In the genomic region with DNA sequence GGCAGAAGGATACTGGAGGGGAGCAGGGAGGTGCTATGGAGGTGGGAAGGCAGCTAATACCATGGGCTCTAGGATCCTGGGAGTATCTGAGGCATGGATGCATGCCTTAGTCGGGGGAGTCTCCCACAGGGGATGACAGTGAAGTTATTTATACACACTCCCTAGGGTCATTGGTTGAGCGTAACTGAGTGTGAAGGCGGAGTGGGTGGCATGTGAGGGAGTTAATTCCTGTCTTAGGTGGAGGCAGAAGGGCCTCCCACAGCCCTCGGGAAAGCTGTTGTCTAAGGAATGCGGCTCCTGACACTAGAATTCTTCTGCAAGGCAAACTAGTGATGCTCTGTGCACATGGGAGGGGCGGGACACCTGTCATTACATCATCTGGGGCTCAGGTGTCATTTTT, we compare ENCODE assay signal across 19 mouse cellular contexts. TPM values are rescaled to one million over a fixed set of nuclear protein-coding genes. Genes with fewer than 3 reads are reported as not detected.
DNase-seq lines count a peak whose midpoint lies in the region; ATAC-seq and TF ChIP-seq lines count a peak whose summit lies in the region.
"Had no signal": no experiment of that assay in that cellular context is flagged by ENCODE, and none has a peak within 500 bp of the region (broad histone marks: within the 10 kb centered on the region; RNA-seq: fewer than 3 reads in every experiment).

No protein-coding gene starts in this region.

- H3K27ac ChIP-seq in forebrain, postnatal 0 days (ENCODE audit: low read depth, low read length), result 0 out of 2 replicates have a peak overlapping the region, but pooled peaks have one; percentile 16
- H3K27ac ChIP-seq in forebrain, embryonic 15.5 days (replicated peaks), result no peak overlapping the region
- no peak overlapping the region for H3K27ac ChIP-seq in kidney, embryonic 16.5 days (ENCODE audit: low read length)
- H3K27ac ChIP-seq: forebrain, embryonic 13.5 days; hindbrain, embryonic 15.5 days; midbrain, embryonic 15.5 days had no signal

- WGBS in forebrain, postnatal 0 days, result 53% methylated on average over 6 of the region's 6 CpGs
- 60% methylated on average over 6 of the region's 6 CpGs for WGBS in forebrain, embryonic 15.5 days
- WGBS in kidney, embryonic 16.5 days, result 17% methylated on average over 6 of the region's 6 CpGs

- H3K4me3 ChIP-seq in forebrain, postnatal 0 days (ENCODE audit: low read depth, low read length), result no peak overlapping the region
- H3K4me3 ChIP-seq in forebrain, embryonic 15.5 days, result no peak overlapping the region
- no peak overlapping the region for H3K4me3 ChIP-seq in kidney, embryonic 16.5 days (ENCODE audit: low read length)
- H3K4me3 ChIP-seq: forebrain, embryonic 13.5 days; hindbrain, embryonic 15.5 days; midbrain, embryonic 15.5 days had no signal

- H3K4me2 ChIP-seq in forebrain, postnatal 0 days (ENCODE audit: low read depth), result no peak overlapping the region
- H3K4me2 ChIP-seq in forebrain, embryonic 15.5 days (replicated peaks), result no peak overlapping the region
- no peak overlapping the region for H3K4me2 ChIP-seq in kidney, embryonic 16.5 days (replicated peaks; ENCODE audit: low read depth, low read length)
- H3K4me2 ChIP-seq: forebrain, embryonic 13.5 days; hindbrain, embryonic 15.5 days; midbrain, embryonic 15.5 days had no signal

- peak; percentile 6 for DNase-seq in forebrain, postnatal 0 days
- DNase-seq in kidney, adult 9 months, result no peak
- peak; percentile 26 for DNase-seq in testis, postnatal 10 days (ENCODE audit: low spot score)
- no peak for DNase-seq in testis, postnatal 14 days (ENCODE audit: low spot score)
- DNase-seq in adrenal gland, postnatal 4 days (ENCODE audit: low spot score in 2 of 2), result no peak
- DNase-seq in cerebellum, postnatal 14 days, result no peak
- DNase-seq: adrenal gland, postnatal 10 days; cerebellum, adult 2 months; heart, postnatal 36 days; kidney, postnatal 36 days; liver; liver, postnatal 0 days; thymus, adult 2 months had no signal

- no peak for TF ChIP-seq CTCF in forebrain, postnatal 0 days (IDR thresholded peaks at IDR 0.05; ENCODE audit: low read depth)

- no peaks in the 10 kb centered on the region for H3K4me1 ChIP-seq in forebrain, postnatal 0 days (ENCODE audit: insufficient read depth)
- H3K4me1 ChIP-seq in forebrain, embryonic 15.5 days, result no peaks in the 10 kb centered on the region
- peaks cover 23% of the 10 kb centered on the region for H3K4me1 ChIP-seq in kidney, embryonic 16.5 days (ENCODE audit: insufficient read depth, low read length)
- H3K4me1 ChIP-seq: forebrain, embryonic 13.5 days; hindbrain, embryonic 15.5 days; midbrain, embryonic 15.5 days had no signal

- no peak overlapping the region for H3K9ac ChIP-seq in forebrain, postnatal 0 days
- no peak overlapping the region for H3K9ac ChIP-seq in forebrain, embryonic 15.5 days (replicated peaks)
- no peak overlapping the region for H3K9ac ChIP-seq in kidney, embryonic 16.5 days (replicated peaks; ENCODE audit: low read length)
- H3K9ac ChIP-seq: forebrain, embryonic 13.5 days; hindbrain, embryonic 15.5 days; liver, postnatal 0 days; midbrain, embryonic 15.5 days had no signal

- no peaks in the 10 kb centered on the region for H3K9me3 ChIP-seq in forebrain, postnatal 0 days (ENCODE audit: low read length)
- no peaks in the 10 kb centered on the region for H3K9me3 ChIP-seq in forebrain, embryonic 15.5 days
- no peaks in the 10 kb centered on the region for H3K9me3 ChIP-seq in kidney, embryonic 16.5 days (ENCODE audit: low read length)
- H3K9me3 ChIP-seq: forebrain, embryonic 13.5 days; hindbrain, embryonic 15.5 days; midbrain, embryonic 15.5 days had no signal

- no peaks in the 10 kb centered on the region for H3K36me3 ChIP-seq in forebrain, postnatal 0 days (ENCODE audit: insufficient read depth)
- H3K36me3 ChIP-seq in forebrain, embryonic 15.5 days, result no peaks in the 10 kb centered on the region
- H3K36me3 ChIP-seq in kidney, embryonic 16.5 days (ENCODE audit: insufficient read depth, low read length), result no peaks in the 10 kb centered on the region
- H3K36me3 ChIP-seq: hindbrain, embryonic 15.5 days; midbrain, embryonic 15.5 days had no signal

- H3K27me3 ChIP-seq in forebrain, postnatal 0 days (ENCODE audit: insufficient read depth, low read length), result no peaks in the 10 kb centered on the region
- no peaks in the 10 kb centered on the region for H3K27me3 ChIP-seq in forebrain, embryonic 15.5 days
- no peaks in the 10 kb centered on the region for H3K27me3 ChIP-seq in kidney, embryonic 16.5 days (ENCODE audit: insufficient read depth, low read length)
- H3K27me3 ChIP-seq: forebrain, embryonic 13.5 days; hindbrain, embryonic 15.5 days; midbrain, embryonic 15.5 days had no signal

- ATAC-seq in forebrain, postnatal 0 days, result peak; percentile 50
- ATAC-seq in forebrain, embryonic 15.5 days (replicated peaks), result no peak
- peak; percentile 87 for ATAC-seq in kidney, embryonic 16.5 days (ENCODE audit: low FRiP score, low TSS enrichment)
- ATAC-seq: forebrain, embryonic 13.5 days; liver, postnatal 0 days; midbrain, embryonic 15.5 days had no signal

RNA-seq across cellular contexts. Expression of gene Slamf9, which starts 38.4 kb away (rescaled TPM):
- 0.15 and 0.43 TPM in 2 replicates for total RNA-seq in forebrain, postnatal 0 days (2014; rRNA removed)
- polyA plus RNA-seq in forebrain, postnatal 0 days (2015; fragmentation: Nextera tagmentation; extraction: Ambion mirVana), result 0.21 and 0.30 TPM in 2 replicates
- not detected in 2 replicates for polyA plus RNA-seq in forebrain, embryonic 15.5 days (2015; fragmentation: Nextera tagmentation; extraction: Ambion mirVana)
- polyA plus RNA-seq in kidney, embryonic 16.5 days (2015; fragmentation: Nextera tagmentation; extraction: Ambion mirVana), result 1.0 and 1.7 TPM in 2 replicates
- total RNA-seq in adrenal gland, postnatal 4 days (2021), result 1 to 10 TPM; 1.1 to 1.2 TPM
- total RNA-seq: common myeloid progenitor, adult 5-6 weeks had no signal

RNA-seq across cellular contexts. Expression of gene Igsf9, which starts 44.8 kb away (rescaled TPM):
- total RNA-seq in forebrain, postnatal 0 days (2014; rRNA removed), result 35.3 and 36.2 TPM in 2 replicates
- 13.3 and 25.6 TPM in 2 replicates for polyA plus RNA-seq in forebrain, postnatal 0 days (2015; fragmentation: Nextera tagmentation; extraction: Ambion mirVana)
- 74.0 and 78.3 TPM in 2 replicates for polyA plus RNA-seq in forebrain, embryonic 15.5 days (2015; fragmentation: Nextera tagmentation; extraction: Ambion mirVana)
- 45.7 and 58.1 TPM in 2 replicates for polyA plus RNA-seq in kidney, embryonic 16.5 days (2015; fragmentation: Nextera tagmentation; extraction: Ambion mirVana)
- total RNA-seq in adrenal gland, postnatal 4 days (2021), result 10 to 100 TPM in 1 of 2 experiments, 1 to 10 TPM in 1; 6.0 to 10.6 TPM

Comparison
In these comparisons a context has a peak if more than half of its experiments do, and no peak if none do; other contexts are left out.
1. DNase-seq: peak in forebrain, postnatal 0 days (single experiment) and testis, postnatal 10 days (single experiment); none in kidney, adult 9 months (single experiment), testis, postnatal 14 days (single experiment), adrenal gland, postnatal 4 days (0 of 2) and cerebellum, postnatal 14 days (0 of 2).